11 mouse cellular contexts compared by ENCODE assay signal in genomic region chr7:41573562-41573961, GRCm38 (mm10). TPM values are rescaled to one million over a fixed set of nuclear protein-coding genes. Genes with fewer than 3 reads are reported as not detected.
"Had no signal": no experiment of that assay in that cellular context is flagged by ENCODE, and none has a peak within 500 bp of the region (broad histone marks: within the 10 kb centered on the region; RNA-seq: fewer than 3 reads in every experiment).

Gene Gm6871, minus strand, starts transcription at chr7:41573662.

RNA-seq across cellular contexts. Expression of gene Gm6871, which starts in this region (rescaled TPM):
- total RNA-seq: neutrophil, adult 5-6 weeks had no signal
- polyA plus RNA-seq: neural tube, embryonic 13.5 days; neural tube, embryonic 14.5 days; small intestine, adult 2 months; spleen, adult 2 months; stomach, embryonic 14.5 days; stomach, embryonic 16.5 days; stomach, postnatal 0 days; thymus, adult 2 months; thymus, postnatal 0 days; urinary bladder, adult 2 months had no signal
